Mouse (Mus musculus): ENCODE results near the gene Gm28308. TPM values are rescaled to one million over a fixed set of nuclear protein-coding genes. Genes with fewer than 3 reads are reported as not detected.

Gene Gm28308
- polyA plus RNA-seq, 1 experiment from 2014 or later, result not detected

GRCm38 (mm10) chr6:52123673-52124072, 89.5 kb downstream of the Gm28308 start:
- DNase-seq (ENCODE audit: low spot score), result peak; percentile 34
- 83% methylated on average over 4 of the region's 4 CpGs for WGBS

GRCm38 (mm10) chr6:52121173-52121572, 92.0 kb downstream of the Gm28308 start:
- Histone ChIP-seq H3K4me3 (ENCODE audit: low read depth, low read length) (no peak overlapping the region), H3K9ac (ENCODE audit: low read length) (no peak overlapping the region), H3K27ac (ENCODE audit: low read depth) (no peak overlapping the region), H3K9me3 (ENCODE audit: control insufficient read depth, low read length) (no peaks in the 10 kb centered on the region), H3K27me3 (replicated peaks; ENCODE audit: control insufficient read depth, insufficient read depth, low read length) (no peaks in the 10 kb centered on the region), H3K36me3 (ENCODE audit: control insufficient read depth, insufficient read depth, low read length) (no peaks in the 10 kb centered on the region), H3K4me1 (replicated peaks; ENCODE audit: control insufficient read depth, insufficient read depth, low read length) (peaks cover 11% of the 10 kb centered on the region), H3K4me2 (ENCODE audit: low read length) (no peak overlapping the region)
- ATAC-seq (replicated peaks; ENCODE audit: low FRiP score, low TSS enrichment, low read depth) (no peak), DNase-seq (ENCODE audit: low spot score) (peak; percentile 41)
- WGBS, result 35% methylated on average over 3 of the region's 3 CpGs

More at GRCm38 (mm10) chr6:52123673-52124072, 89.5 kb downstream of the Gm28308 start:
- H3K9ac ChIP-seq (ENCODE audit: low read length), result no peak overlapping the region
- no peak overlapping the region for H3K4me3 ChIP-seq (ENCODE audit: low read depth, low read length)
- no peak overlapping the region for H3K27ac ChIP-seq (ENCODE audit: low read depth)
- H3K27me3 ChIP-seq (replicated peaks; ENCODE audit: control insufficient read depth, insufficient read depth, low read length), result no peaks in the 10 kb centered on the region
- no peak for ATAC-seq (replicated peaks; ENCODE audit: low FRiP score, low TSS enrichment, low read depth)
- H3K4me1 ChIP-seq (replicated peaks; ENCODE audit: control insufficient read depth, insufficient read depth, low read length), result peaks cover 7% of the 10 kb centered on the region
- no peaks in the 10 kb centered on the region for H3K36me3 ChIP-seq (ENCODE audit: control insufficient read depth, insufficient read depth, low read length)
- peaks cover 6% of the 10 kb centered on the region for H3K9me3 ChIP-seq (ENCODE audit: control insufficient read depth, low read length)
- no peak overlapping the region for H3K4me2 ChIP-seq (ENCODE audit: low read length)

- Histone ChIP-seq H3K27ac (ENCODE audit: low read depth) (no peak overlapping the region), H3K4me1 (replicated peaks; ENCODE audit: control insufficient read depth, insufficient read depth, low read length) (peaks cover 14% of the 10 kb centered on the region), H3K27me3 (replicated peaks; ENCODE audit: control insufficient read depth, insufficient read depth, low read length) (no peaks in the 10 kb centered on the region), H3K9me3 (ENCODE audit: control insufficient read depth, low read length) (no peaks in the 10 kb centered on the region), H3K9ac (ENCODE audit: low read length) (no peak overlapping the region), H3K4me2 (ENCODE audit: low read length) (no peak overlapping the region), H3K36me3 (ENCODE audit: control insufficient read depth, insufficient read depth, low read length) (no peaks in the 10 kb centered on the region), H3K4me3 (ENCODE audit: low read depth, low read length) (no peak overlapping the region)
- WGBS, result 13% methylated on average over 6 of the region's 6 CpGs
- DNase-seq (ENCODE audit: low spot score) (peak; percentile 50), ATAC-seq (replicated peaks; ENCODE audit: low FRiP score, low TSS enrichment, low read depth) (no peak)
Observed at GRCm38 (mm10) chr6:52118903-52119635, 94.1 kb downstream of the Gm28308 start.

GRCm38 (mm10) chr6:52115899-52116298, 97.2 kb downstream of the Gm28308 start:
- peak; percentile 49 for DNase-seq (ENCODE audit: low spot score)
- Histone ChIP-seq H3K4me1 (replicated peaks; ENCODE audit: control insufficient read depth, insufficient read depth, low read length) (peaks cover 18% of the 10 kb centered on the region), H3K9ac (ENCODE audit: low read length) (no peak overlapping the region), H3K36me3 (ENCODE audit: control insufficient read depth, insufficient read depth, low read length) (no peaks in the 10 kb centered on the region), H3K4me2 (ENCODE audit: low read length) (no peak overlapping the region), H3K4me3 (ENCODE audit: low read depth, low read length) (no peak overlapping the region), H3K9me3 (ENCODE audit: control insufficient read depth, low read length) (no peaks in the 10 kb centered on the region), H3K27me3 (replicated peaks; ENCODE audit: control insufficient read depth, insufficient read depth, low read length) (no peaks in the 10 kb centered on the region), H3K27ac (ENCODE audit: low read depth) (no peak overlapping the region)
- WGBS, result 37% methylated on average over 5 of the region's 5 CpGs
- no peak for ATAC-seq (replicated peaks; ENCODE audit: low FRiP score, low TSS enrichment, low read depth)

MicroRNAs within 50 kb of the gene (microRNA counts, 519-probe panel; counts per million panel counts)
- 4,694 counts per million, percentile 77 among the panel's probes with 10 or more counts for microRNA mmu-miR-196b

Small RNA genes lying within 50 kb of the gene (microRNA-seq; reads per million reads assigned to microRNA genes)
- gene Mir196b, result 12,087 reads per million, percentile 96 among the genes with 10 or more reads in this experiment

Other genes starting within 250 kb of the Gm28308 start
- 36.9 and 43.9 TPM in 2 replicates for gene Skap2, start 200.8 kb downstream of the Gm28308 start, polyA plus RNA-seq (2014; fragmentation: Nextera tagmentation; extraction: Ambion mirVana)
- gene Hoxa1, start 55.0 kb downstream of the Gm28308 start, polyA plus RNA-seq (2014; fragmentation: Nextera tagmentation; extraction: Ambion mirVana), result 1.2 and 1.4 TPM in 2 replicates
- gene Hoxa2, start 48.5 kb downstream of the Gm28308 start, polyA plus RNA-seq (2014; fragmentation: Nextera tagmentation; extraction: Ambion mirVana), result 10.1 and 10.8 TPM in 2 replicates
- gene 5730596B20Rik, start 35.8 kb downstream of the Gm28308 start, polyA plus RNA-seq (2014; fragmentation: Nextera tagmentation; extraction: Ambion mirVana), result 2.5 and 2.8 TPM in 2 replicates
- gene Hoxa4, start 21.6 kb downstream of the Gm28308 start, polyA plus RNA-seq (2014; fragmentation: Nextera tagmentation; extraction: Ambion mirVana), result 7.5 and 7.7 TPM in 2 replicates
- 30.1 and 34.1 TPM in 2 replicates for gene Hoxa5, start 8.8 kb downstream of the Gm28308 start, polyA plus RNA-seq (2014; fragmentation: Nextera tagmentation; extraction: Ambion mirVana)
- gene Hoxa6, start 4.6 kb downstream of the Gm28308 start, polyA plus RNA-seq (2014; fragmentation: Nextera tagmentation; extraction: Ambion mirVana), result 2.5 and 3.9 TPM in 2 replicates
- 9.2 and 9.7 TPM in 2 replicates for gene Hoxa3, start within 50 bp of the Gm28308 start, polyA plus RNA-seq (2014; fragmentation: Nextera tagmentation; extraction: Ambion mirVana)
- 9.2 and 10.1 TPM in 2 replicates for gene Hoxa7, start 8.5 kb upstream of the Gm28308 start, polyA plus RNA-seq (2014; fragmentation: Nextera tagmentation; extraction: Ambion mirVana)
- 4.2 and 7.1 TPM in 2 replicates for gene Hoxa9, start 17.8 kb upstream of the Gm28308 start, polyA plus RNA-seq (2014; fragmentation: Nextera tagmentation; extraction: Ambion mirVana)
- 15.6 and 20.4 TPM in 2 replicates for gene Hoxa10, start 27.5 kb upstream of the Gm28308 start, polyA plus RNA-seq (2014; fragmentation: Nextera tagmentation; extraction: Ambion mirVana)
- gene Hoxa11, start 32.5 kb upstream of the Gm28308 start, polyA plus RNA-seq (2014; fragmentation: Nextera tagmentation; extraction: Ambion mirVana), result 2.0 and 2.6 TPM in 2 replicates
- gene Hoxa13, start 47.5 kb upstream of the Gm28308 start, polyA plus RNA-seq (2014; fragmentation: Nextera tagmentation; extraction: Ambion mirVana), result 0.35 and 0.39 TPM in 2 replicates
- not detected in 2 replicates for gene Evx1, start 100.2 kb upstream of the Gm28308 start, polyA plus RNA-seq (2014; fragmentation: Nextera tagmentation; extraction: Ambion mirVana)

All from intestine, embryonic 14.5 days (tissue).